Mouse (Mus musculus): Measurements from ENCODE around the gene Slc2a12.

- TF ChIP-seq CTCF (IDR thresholded peaks at IDR 0.05; ENCODE audit: extremely low read depth, insufficient read length, insufficient replicate concordance, low read depth, low read length) (no peak), POLR2A (IDR thresholded peaks at IDR 0.05; ENCODE audit: low read depth, low read length) (no peak)
Observed at GRCm38 (mm10) chr10:22699487-22700335, 54.9 kb downstream of the Slc2a12 start.

Measured in small intestine, adult 2 months (tissue).